Mouse (Mus musculus): ENCODE measurements around the gene Riok2.

- TF ChIP-seq CTCF (IDR thresholded peaks at IDR 0.05; ENCODE audit: borderline replicate concordance, control insufficient read depth, extremely low read depth, insufficient read depth, low read length, poor library complexity) (no peak), POLR2A (IDR thresholded peaks at IDR 0.05; ENCODE audit: control insufficient read depth, extremely low read depth, insufficient read depth, low read length, poor library complexity) (no peak)
These were observed 35.5 kb downstream of the Riok2 start for GRCm38 (mm10) chr17:17409601-17410000.

Data from thymus, adult 2 months (tissue).